Mouse (Mus musculus): ENCODE measurements around the gene Crnkl1.

Gene Crnkl1

GRCm38 (mm10) chr2:145874879-145875482 lies 59.8 kb downstream of the Crnkl1 start:
- no peak for DNase-seq (ENCODE audit: low read depth)

- no peak for DNase-seq (ENCODE audit: low read depth)
Observed at GRCm38 (mm10) chr2:145873953-145874352, 60.9 kb downstream of the Crnkl1 start.

- no peak for DNase-seq (ENCODE audit: low read depth)
Observed at GRCm38 (mm10) chr2:145872099-145872498, 62.7 kb downstream of the Crnkl1 start.

GRCm38 (mm10) chr2:145871308-145871707 lies 63.5 kb downstream of the Crnkl1 start:
- DNase-seq (ENCODE audit: low read depth), result no peak

Data from fibroblast of lung, adult 2 months (primary cell).